Mouse (Mus musculus) hindbrain, embryonic 12.5 days (tissue): Measurements from ENCODE around the gene Akap6. TPM values are rescaled to one million over a fixed set of nuclear protein-coding genes. Genes with fewer than 3 reads are reported as not detected.

Source experiments
- ATAC-seq: fragments of 200-750 bp; cut with Nextera tagmentation; 2 replicates; pipeline ENCODE4 v1.8.0; 2017; ENCODE audit warnings: moderate TSS enrichment; ENCODE audit not compliant: low FRiP score
- H3K27ac ChIP-seq: fragments of 300-500 bp; sonication (generic); 2 replicates; pipeline ENCODE4 v1.5.1; 2016; ENCODE audit warnings: mild to moderate bottlenecking
- H3K27me3 ChIP-seq: fragments of 300-500 bp; sonication (generic); 2 replicates; pipeline ENCODE4 v1.6.1; 2016; ENCODE audit warnings: mild to moderate bottlenecking
- H3K36me3 ChIP-seq: fragments of 300-500 bp; sonication (generic); 2 replicates; pipeline ENCODE4 v1.6.1; 2016; ENCODE audit warnings: mild to moderate bottlenecking
- H3K4me1 ChIP-seq: fragments of 300-500 bp; sonication (generic); 2 replicates; pipeline ENCODE4 v1.6.1; 2016
- H3K4me2 ChIP-seq: fragments of 300-500 bp; sonication (generic); replicated peaks from 2 replicates; pipeline ENCODE4 v1.6.1; 2016; ENCODE audit warnings: mild to moderate bottlenecking
- H3K4me3 ChIP-seq: fragments of 300-500 bp; sonication (generic); 2 replicates; pipeline ENCODE4 v1.5.1; 2016; ENCODE audit warnings: mild to moderate bottlenecking
- H3K9ac ChIP-seq: fragments of 300-500 bp; sonication (generic); 2 replicates; pipeline ENCODE4 v1.6.1; 2016; ENCODE audit warnings: mild to moderate bottlenecking, moderate library complexity
- H3K9me3 ChIP-seq: fragments of 300-500 bp; sonication (generic); replicated peaks from 2 replicates; pipeline ENCODE4 v1.6.1; 2016; ENCODE audit warnings: mild to moderate bottlenecking
- WGBS: fragments of 180-500 bp; shearing (Covaris S2); methylation state at CpG from one replicate; pipeline ENCODE4 v1.1.7; 2016; 5-methylcytosine and 5-hydroxymethylcytosine counted together
- polyA plus RNA-seq: library from polyadenylated mRNA; unstranded; fragments of >200 nt; fragmentation: Nextera tagmentation; extraction: Ambion mirVana; gene quantifications from 2 replicates; pipeline ENCODE4 v1.2.1, GENCODE M21; 2016

Akap6 gene
- polyA plus RNA-seq, 1 experiment from 2014 or later = 34.2 TPM

DNA sequence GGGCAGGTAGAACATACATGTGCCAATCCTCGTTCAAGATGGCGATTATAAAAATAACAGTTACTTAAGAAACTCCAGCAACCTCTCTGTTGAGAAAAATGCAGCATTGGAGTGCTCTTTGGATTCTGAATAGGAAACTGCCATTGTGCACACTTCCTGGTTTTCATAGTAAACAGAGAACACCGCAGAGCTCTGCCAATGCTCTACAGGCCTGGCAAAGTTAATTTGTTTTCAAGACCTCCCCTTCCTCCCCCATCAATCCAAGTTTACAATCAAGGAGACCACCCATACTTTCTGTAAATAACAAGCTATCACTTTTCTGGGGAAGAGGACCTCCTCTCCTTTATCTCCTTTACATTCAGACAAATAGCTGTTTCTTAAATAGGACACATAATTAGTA is 65.6 kb downstream of the Akap6 start:
- Histone ChIP-seq H3K27ac (no peak overlapping the region), H3K9me3 (no peaks in the 10 kb centered on the region), H3K4me3 (no peak overlapping the region), H3K4me2 (no peak overlapping the region), H3K27me3 (no peaks in the 10 kb centered on the region), H3K4me1 (peaks cover 6% of the 10 kb centered on the region), H3K9ac (no peak overlapping the region), H3K36me3 (no peaks in the 10 kb centered on the region)
- 83% methylated on average over 3 of the region's 3 CpGs for WGBS
- ATAC-seq = no peak

DNA sequence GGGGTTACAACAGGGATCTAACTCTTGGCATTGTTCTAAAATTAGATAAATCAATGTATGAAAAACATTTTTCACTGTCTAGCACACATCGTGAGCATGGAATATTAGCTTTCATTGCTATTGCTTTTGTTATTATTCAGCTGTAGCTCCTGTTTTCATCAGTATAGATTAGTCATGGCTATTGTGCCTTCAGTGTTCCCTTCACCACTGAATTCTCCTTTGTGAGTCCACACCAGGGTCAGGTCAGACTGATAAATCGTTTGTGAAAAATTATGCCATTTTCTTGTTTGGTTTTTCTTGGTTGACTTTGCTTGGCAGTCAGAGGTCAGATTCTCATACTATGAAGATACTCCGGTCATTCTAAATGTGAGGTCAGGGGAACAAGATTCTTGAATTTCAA is 70.4 kb downstream of the Akap6 start:
- no peak for ATAC-seq
- peaks cover 45% of the 10 kb centered on the region for H3K4me1 ChIP-seq

DNA sequence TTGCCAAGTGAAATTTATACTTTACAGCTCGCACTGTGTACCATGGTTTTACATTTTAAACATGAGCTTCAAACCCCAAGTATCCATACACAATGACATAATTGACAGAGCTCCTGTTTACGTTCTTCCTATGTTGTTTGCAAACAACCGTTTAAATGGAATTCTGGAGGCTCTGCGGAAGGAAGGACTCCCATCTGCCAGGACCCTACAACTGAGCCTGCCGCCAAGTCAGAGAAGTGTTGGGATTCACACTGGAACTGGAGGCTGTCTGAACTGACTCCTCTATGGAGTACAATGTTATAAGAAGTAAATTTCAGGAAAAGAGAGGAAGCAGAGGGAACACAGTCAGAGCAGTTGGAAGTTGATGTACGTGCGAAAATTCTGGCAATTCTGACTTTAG is 72.7 kb downstream of the Akap6 start:
- no peaks in the 10 kb centered on the region for H3K36me3 ChIP-seq
- H3K27me3 ChIP-seq = no peaks in the 10 kb centered on the region
- peak overlapping the region; percentile 70 for H3K27ac ChIP-seq
- 49% methylated on average over 7 of the region's 7 CpGs for WGBS
- H3K9me3 ChIP-seq = no peaks in the 10 kb centered on the region
- H3K4me1 ChIP-seq = peaks cover 49% of the 10 kb centered on the region
- H3K4me2 ChIP-seq = 0 out of 2 replicates have a peak overlapping the region, but pooled peaks have one; percentile 19
- no peak overlapping the region for H3K9ac ChIP-seq
- ATAC-seq = no peak
- H3K4me3 ChIP-seq = no peak overlapping the region

More for the DNA sequence above, 70.4 kb downstream of the Akap6 start:
- no peak overlapping the region for H3K4me2 ChIP-seq
- no peaks in the 10 kb centered on the region for H3K9me3 ChIP-seq
- H3K27me3 ChIP-seq = no peaks in the 10 kb centered on the region
- no peak overlapping the region for H3K9ac ChIP-seq
- WGBS = 28% methylated on average over 3 of the region's 3 CpGs
- H3K27ac ChIP-seq = 0 out of 2 replicates have a peak overlapping the region, but pooled peaks have one; percentile 5
- no peaks in the 10 kb centered on the region for H3K36me3 ChIP-seq
- H3K4me3 ChIP-seq = no peak overlapping the region

DNA sequence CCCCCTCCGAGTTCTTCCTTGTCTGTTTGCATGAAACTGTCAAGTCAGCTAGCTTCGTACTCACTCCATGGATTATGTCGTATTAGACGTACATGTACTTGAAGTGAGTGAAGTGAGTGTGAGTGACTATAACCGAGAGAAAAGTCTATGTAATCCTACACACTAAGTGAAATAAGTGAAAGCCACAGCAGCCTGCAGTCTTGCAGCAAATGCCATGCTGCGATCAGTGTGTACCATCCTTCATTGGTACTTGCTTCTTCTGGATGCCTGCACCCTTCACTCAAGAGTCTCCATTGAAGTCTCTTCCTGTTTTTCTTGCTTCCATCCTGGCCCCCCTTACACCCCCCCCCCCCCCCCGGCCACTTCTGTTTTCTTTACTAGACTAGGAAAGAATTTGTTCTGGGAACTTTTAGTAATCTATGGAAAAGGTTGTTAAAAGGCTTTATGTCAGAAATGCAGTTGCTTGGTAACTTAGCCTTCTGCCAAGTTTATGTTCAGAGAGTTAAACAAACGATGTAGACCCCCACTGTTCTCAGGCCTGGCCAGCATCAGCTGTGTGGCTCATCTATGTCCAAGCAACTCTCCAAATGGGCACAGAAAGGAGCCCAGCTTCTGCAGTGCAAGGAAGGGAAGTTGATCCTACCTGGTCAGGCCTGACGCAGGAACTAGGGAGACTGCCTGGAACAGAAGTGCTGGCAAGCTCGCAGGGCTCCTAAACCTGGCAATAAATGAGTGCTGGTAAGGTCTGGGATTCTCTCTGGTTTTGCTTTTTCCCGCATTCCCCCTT is 73.5 kb downstream of the Akap6 start:
- no peaks in the 10 kb centered on the region for H3K27me3 ChIP-seq
- no peak overlapping the region for H3K4me3 ChIP-seq
- H3K27ac ChIP-seq = peak overlapping the region; percentile 70
- no peaks in the 10 kb centered on the region for H3K36me3 ChIP-seq
- no peak overlapping the region for H3K9ac ChIP-seq
- 34% methylated on average over 10 of the region's 11 CpGs for WGBS
- H3K4me1 ChIP-seq = peaks cover 49% of the 10 kb centered on the region
- H3K4me2 ChIP-seq = peak overlapping the region; percentile 11; the same call in 1 of the 2 replicates
- ATAC-seq = 0 out of 2 replicates have a peak, but pooled peaks have one; percentile 51
- no peaks in the 10 kb centered on the region for H3K9me3 ChIP-seq

DNA sequence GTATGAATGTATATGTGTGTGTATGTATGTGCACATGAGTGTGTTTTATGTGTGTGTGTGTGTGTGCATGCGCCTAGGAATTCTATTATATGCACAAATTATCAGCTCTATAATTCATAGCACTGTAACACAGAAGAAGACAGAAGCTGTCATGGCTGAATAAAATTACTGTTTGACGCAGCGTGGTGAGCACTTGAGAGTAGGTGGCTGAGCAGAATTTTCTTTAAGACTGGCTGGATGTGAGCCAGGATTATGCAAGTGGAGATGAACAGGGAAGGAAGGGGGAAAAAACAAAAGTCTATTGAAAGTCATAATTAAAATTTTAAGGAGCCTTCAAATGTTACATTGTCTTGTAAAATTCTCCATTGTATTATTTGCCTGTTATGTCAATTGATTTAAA is 74.7 kb downstream of the Akap6 start:
- Histone ChIP-seq H3K9me3 (no peaks in the 10 kb centered on the region), H3K27ac (peak overlapping the region; percentile 70), H3K4me1 (peaks cover 49% of the 10 kb centered on the region), H3K4me3 (no peak overlapping the region), H3K9ac (peak overlapping the region; percentile 27; the same call in 1 of the 2 replicates), H3K4me2 (peak overlapping the region; percentile 11; the same call in 1 of the 2 replicates), H3K36me3 (no peaks in the 10 kb centered on the region), H3K27me3 (no peaks in the 10 kb centered on the region)
- ATAC-seq = 0 out of 2 replicates have a peak, but pooled peaks have one; percentile 39
- 36% methylated on average over 3 of the region's 3 CpGs for WGBS

DNA sequence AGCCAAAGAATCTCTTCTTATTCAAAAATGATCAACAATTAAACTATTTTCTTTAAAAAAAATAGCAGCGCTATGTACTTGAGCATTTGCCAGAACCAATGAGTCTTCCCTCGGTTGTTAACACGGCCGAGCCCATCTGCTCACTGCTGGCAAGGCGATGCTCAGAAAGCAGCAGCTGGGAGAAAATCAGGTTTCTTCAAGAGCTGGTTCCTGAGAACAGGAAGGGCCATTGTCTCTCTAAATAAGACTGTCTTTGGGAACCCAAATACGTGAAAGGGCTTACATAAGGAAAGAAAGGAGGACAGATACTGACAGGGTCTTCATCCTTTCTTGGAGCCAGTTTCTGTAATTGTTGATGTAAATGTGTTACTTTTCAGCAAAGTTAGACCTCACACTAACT is 75.2 kb downstream of the Akap6 start:
- Histone ChIP-seq H3K27ac (peak overlapping the region; percentile 76), H3K36me3 (no peaks in the 10 kb centered on the region), H3K9me3 (no peaks in the 10 kb centered on the region), H3K4me3 (no peak overlapping the region), H3K9ac (no peak overlapping the region; the same call in 1 of the 2 replicates), H3K27me3 (no peaks in the 10 kb centered on the region), H3K4me1 (peaks cover 47% of the 10 kb centered on the region), H3K4me2 (no peak overlapping the region)
- 15% methylated on average over 6 of the region's 6 CpGs for WGBS
- ATAC-seq = peak; percentile 66

DNA sequence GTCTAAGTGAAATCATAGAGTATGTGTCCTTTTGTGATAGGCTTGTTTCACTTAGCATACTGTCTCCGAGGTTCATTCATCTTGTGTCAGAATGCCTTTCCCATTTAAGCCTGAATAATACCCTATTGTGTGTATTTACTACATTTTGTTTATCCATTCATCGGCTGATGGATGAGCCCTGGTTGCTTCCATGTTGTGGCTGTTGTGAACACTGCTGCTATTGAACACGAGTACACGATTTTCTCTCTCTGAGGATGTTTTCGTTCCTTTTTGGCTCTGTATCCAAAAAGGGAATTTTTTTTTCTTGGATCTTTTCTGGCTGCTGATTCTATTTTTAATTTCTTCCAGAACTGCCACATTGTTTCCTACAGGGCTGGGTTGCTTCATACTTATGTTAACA is 81.0 kb downstream of the Akap6 start:
- Histone ChIP-seq H3K4me3 (no peak overlapping the region), H3K9ac (no peak overlapping the region), H3K4me2 (no peak overlapping the region), H3K36me3 (no peaks in the 10 kb centered on the region), H3K4me1 (peaks cover 34% of the 10 kb centered on the region), H3K27me3 (no peaks in the 10 kb centered on the region), H3K9me3 (no peaks in the 10 kb centered on the region), H3K27ac (peak overlapping the region; percentile 60; the same call in 1 of the 2 replicates)
- peak; percentile 31; the same call in 1 of the 2 replicates for ATAC-seq
- WGBS = 34% methylated on average over 5 of the region's 5 CpGs

DNA sequence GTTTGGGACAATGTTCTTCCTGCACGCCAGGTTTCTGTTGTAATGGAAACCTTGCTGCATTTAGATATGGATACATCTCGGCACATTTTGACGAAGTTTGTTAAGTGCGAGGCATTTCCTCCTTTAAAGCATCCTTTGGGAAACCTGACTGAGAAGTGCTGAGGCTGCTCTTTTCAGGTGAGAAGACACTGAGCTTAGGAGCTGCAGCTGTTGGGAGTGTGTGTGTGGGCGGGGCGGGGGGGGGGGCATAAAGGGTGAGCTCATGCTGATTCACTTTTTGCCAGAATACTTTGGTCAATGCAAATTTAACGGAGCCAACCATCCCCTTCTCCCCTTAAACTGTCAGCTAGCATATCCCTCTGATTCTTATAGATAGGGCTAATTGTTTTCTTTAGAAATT is 81.9 kb downstream of the Akap6 start:
- H3K9ac ChIP-seq = no peak overlapping the region
- H3K4me2 ChIP-seq = no peak overlapping the region
- WGBS = 66% methylated on average over 7 of the region's 7 CpGs
- no peaks in the 10 kb centered on the region for H3K36me3 ChIP-seq
- H3K4me3 ChIP-seq = no peak overlapping the region
- H3K27me3 ChIP-seq = no peaks in the 10 kb centered on the region
- H3K9me3 ChIP-seq = no peaks in the 10 kb centered on the region
- ATAC-seq = no peak
- no peak overlapping the region for H3K27ac ChIP-seq
- H3K4me1 ChIP-seq = peaks cover 37% of the 10 kb centered on the region

DNA sequence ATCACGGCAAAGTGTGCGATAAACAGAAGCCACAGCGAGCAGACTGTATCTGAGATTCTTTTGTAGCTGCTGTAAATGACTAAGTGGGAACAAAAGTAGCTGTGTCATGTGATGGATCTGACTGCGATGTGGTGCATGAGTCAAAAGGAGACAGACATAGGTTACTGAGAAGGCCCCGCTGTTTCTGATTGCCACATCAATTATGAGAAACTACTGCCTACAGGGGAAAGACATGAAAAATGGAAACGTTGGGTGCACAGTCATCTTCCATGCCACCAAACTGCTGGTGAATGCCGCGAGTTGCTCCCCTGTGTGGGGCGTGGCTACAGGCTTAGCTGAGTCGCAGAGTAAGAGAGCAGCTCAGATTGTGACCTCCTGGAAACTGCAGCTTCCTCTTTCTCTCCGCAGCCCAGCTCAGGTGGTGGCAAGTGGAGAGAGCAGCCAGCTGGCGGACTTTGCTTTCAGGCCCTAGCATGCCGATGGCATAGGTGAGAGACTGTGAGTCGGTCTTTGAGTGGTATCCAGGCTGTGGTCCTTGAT is 83.8 kb downstream of the Akap6 start:
- peak overlapping the region; percentile 33; the same call in 1 of the 2 replicates for H3K9ac ChIP-seq
- ATAC-seq = peak; percentile 77
- H3K4me1 ChIP-seq = peaks cover 42% of the 10 kb centered on the region
- H3K4me2 ChIP-seq = peak overlapping the region; percentile 47
- H3K9me3 ChIP-seq = no peaks in the 10 kb centered on the region
- H3K27ac ChIP-seq = peak overlapping the region; percentile 64
- no peaks in the 10 kb centered on the region for H3K27me3 ChIP-seq
- peak overlapping the region; percentile 1; the same call in 1 of the 2 replicates for H3K4me3 ChIP-seq
- 13% methylated on average over 14 of the region's 14 CpGs for WGBS
- H3K36me3 ChIP-seq = no peaks in the 10 kb centered on the region

DNA sequence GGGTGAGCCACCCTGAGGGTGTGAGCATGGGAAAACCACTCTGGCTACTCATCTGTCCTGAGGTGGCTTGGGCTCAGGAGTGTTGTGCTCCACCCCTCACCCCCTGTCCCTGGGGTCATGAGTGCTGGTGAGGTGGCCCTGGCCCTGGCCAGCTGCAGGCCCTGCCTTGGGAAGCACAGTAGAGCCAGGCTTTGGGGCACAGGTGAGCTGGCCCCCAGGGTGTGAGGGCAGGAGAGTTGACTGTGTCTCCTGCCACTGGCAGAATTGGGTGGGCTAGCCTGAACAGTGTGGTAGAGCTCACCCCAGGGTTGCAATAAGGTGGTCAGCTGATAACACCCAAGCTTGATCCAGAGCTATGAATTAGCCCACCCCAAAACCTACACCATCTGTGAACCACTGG is 86.0 kb downstream of the Akap6 start:
- Histone ChIP-seq H3K4me3 (no peak overlapping the region), H3K4me2 (no peak overlapping the region), H3K36me3 (no peaks in the 10 kb centered on the region), H3K27me3 (no peaks in the 10 kb centered on the region), H3K9me3 (no peaks in the 10 kb centered on the region), H3K27ac (no peak overlapping the region), H3K4me1 (peaks cover 57% of the 10 kb centered on the region), H3K9ac (no peak overlapping the region)
- peak; percentile 33; the same call in 1 of the 2 replicates for ATAC-seq

DNA sequence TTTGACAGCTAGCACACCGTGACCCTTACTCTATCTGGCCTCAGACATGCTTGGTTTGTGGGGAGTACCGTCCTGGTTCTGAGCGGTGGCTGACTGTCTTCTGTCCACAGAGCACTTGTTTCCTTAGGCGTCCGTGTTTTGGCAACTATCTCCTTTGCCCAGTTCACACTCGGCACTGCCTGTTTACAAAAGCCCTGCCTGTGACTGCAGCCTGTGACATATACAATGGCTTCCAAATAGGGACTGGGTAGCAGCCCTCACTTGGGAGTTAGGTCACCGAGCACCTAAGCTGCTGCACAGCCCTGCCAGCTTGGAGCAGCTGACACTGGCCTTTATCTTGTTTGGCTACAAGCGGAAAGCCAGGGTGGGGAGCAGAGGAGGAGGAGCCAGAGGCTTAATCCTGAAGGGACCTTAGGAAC is 91.2 kb downstream of the Akap6 start:
- Histone ChIP-seq H3K9me3 (no peaks in the 10 kb centered on the region), H3K9ac (no peak overlapping the region), H3K27ac (peak overlapping the region; percentile 40; the same call in 1 of the 2 replicates), H3K4me3 (no peak overlapping the region), H3K4me2 (peak overlapping the region; percentile 13; the same call in 1 of the 2 replicates), H3K27me3 (no peaks in the 10 kb centered on the region), H3K36me3 (no peaks in the 10 kb centered on the region), H3K4me1 (peaks cover 52% of the 10 kb centered on the region)
- peak; percentile 53; the same call in 1 of the 2 replicates for ATAC-seq
- 17% methylated on average over 8 of the region's 8 CpGs for WGBS

DNA sequence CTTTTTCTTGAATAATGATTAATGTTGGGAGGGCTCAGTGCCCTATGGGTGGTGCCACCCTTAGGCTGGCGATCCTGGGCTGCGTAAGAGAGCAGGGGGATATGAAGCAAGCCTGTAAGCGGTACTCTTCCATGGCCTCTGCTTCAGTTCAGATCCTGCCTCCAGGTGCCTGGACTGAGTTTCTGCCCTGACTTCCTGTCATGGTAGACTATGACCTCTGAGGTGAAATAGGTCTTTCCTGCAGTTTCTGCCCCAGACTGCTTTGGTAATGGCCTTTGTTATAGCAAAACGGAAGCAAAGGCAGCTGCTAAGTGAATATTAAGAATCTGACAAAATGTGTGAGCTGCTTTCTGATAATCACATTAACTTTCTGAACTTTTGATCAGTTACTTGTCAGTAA is 94.9 kb downstream of the Akap6 start:
- no peak; the same call in 1 of the 2 replicates for ATAC-seq
- no peaks in the 10 kb centered on the region for H3K27me3 ChIP-seq
- no peak overlapping the region for H3K9ac ChIP-seq
- whole genome bisulfite sequencing = 87% methylated on average over 4 of the region's 4 CpGs
- H3K4me3 ChIP-seq = no peak overlapping the region
- no peak overlapping the region for H3K27ac ChIP-seq
- H3K4me2 ChIP-seq = no peak overlapping the region
- H3K9me3 ChIP-seq = no peaks in the 10 kb centered on the region
- peaks cover 15% of the 10 kb centered on the region; the same call in 1 of the 2 replicates for H3K36me3 ChIP-seq
- peaks cover 41% of the 10 kb centered on the region for H3K4me1 ChIP-seq
